Mouse (Mus musculus) heart, postnatal 36 days (tissue): ENCODE measurements around the gene Ell3. TPM values are rescaled to one million over a fixed set of nuclear protein-coding genes. Genes with fewer than 3 reads are reported as not detected.
"Not testable (repeated sequence)": the region's sequence is repeated elsewhere in the genome, so short reads cannot be mapped to it uniquely, and the experiment has no call there.

Experiments used
- DNase-seq, 2 experiments: peaks; one replicate each; pipeline ENCODE4 v3.0.0; 2021 to 2022
- intact Hi-C: fragments of 180-260 bp; cut with DNase I; formaldehyde crosslinking; loops from one replicate; pipeline ENCODE4 v1.15.1; 2025
- total RNA-seq, 2 experiments: library from RNA; stranded (reverse); gene quantifications; 2 replicates each; pipeline ENCODE4 v1.2.3; 2021

The Ell3 gene
- total RNA-seq: not detected

- DNase-seq: no peak
- intact Hi-C loops: no loop called here
Measured at GRCm38 (mm10) chr2:121444178-121444577, at the start of gene Ell3. Gene Ell3 (minus strand): TSS chr2:121444278.

GRCm38 (mm10) chr2:121484403-121484802, 40.3 kb upstream of the Ell3 start:
- DNase-seq, intact Hi-C loops: not testable (repeated sequence)

- intact Hi-C loops: no loop called here
- no peak for DNase-seq
Measured at GRCm38 (mm10) chr2:121483576-121483975, 39.5 kb upstream of the Ell3 start.

- not testable (repeated sequence) for DNase-seq
Measured at GRCm38 (mm10) chr2:121480916-121481315, 36.8 kb upstream of the Ell3 start.

DNA sequence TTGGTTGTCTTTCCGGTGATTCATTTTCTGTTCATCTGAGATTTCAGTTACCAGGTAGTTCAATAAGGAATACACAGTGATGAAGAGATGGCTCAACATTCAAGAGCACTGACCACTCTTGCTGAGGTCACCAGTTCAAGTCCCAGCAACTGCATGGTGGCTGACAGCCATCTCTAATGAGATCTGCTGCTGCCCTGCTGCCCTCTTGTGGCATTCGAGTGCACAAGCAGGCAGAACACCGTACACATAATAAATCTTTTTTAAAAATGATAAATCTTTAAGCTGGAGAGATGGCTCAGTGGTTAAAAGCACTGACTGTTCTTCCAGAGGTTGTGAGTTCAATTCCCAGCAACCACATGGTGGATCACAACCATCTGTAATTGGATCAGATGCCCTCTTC, 36.4 kb upstream of the Ell3 start:
- DNase-seq: peak in 1 of 2 experiments; percentile 9
- intact Hi-C loops: no loop called here

More at GRCm38 (mm10) chr2:121480916-121481315, 36.8 kb upstream of the Ell3 start:
- intact Hi-C loops: not testable (repeated sequence)

DNA sequence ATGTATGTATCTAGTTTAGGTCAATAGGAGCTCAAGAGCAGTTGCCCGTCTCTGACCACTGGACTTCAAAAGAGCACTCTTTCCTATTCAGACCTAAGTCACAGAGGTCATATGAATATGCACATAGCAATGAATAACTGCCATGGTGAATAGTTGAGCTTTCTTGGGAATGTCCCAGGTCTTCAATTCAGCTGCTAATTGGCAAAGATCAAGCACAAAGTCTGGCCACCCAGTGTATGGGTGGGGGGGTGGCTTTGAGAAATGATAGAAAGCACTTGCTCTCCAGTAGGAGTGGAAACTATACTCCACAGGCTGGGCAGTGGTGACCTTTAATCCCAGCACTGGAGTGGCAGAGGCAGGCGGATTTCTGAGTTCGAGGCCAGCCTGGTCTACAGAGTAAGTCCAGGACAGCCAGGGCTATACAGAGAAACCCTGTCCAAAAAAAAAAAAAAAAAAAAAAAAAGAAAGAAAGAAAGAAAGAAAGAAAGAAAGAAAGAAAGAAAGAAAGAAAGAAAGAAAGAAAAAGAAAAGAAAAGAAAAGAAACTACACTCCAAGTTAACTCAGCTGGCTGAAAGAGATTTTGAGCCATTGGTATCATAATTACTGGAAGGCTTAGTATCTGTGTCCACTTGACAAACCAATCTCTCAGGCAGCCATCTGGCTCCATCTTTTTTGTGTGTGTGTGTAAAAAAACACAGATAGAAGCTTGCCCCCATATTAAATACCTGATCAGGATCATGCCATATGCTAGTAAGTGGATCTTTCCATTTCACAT, 33.6 kb upstream of the Ell3 start:
- intact Hi-C loops: no loop called here
- no peak for DNase-seq

GRCm38 (mm10) chr2:121475306-121475705, 31.2 kb upstream of the Ell3 start:
- DNase-seq, intact Hi-C loops: not testable (repeated sequence)

DNA sequence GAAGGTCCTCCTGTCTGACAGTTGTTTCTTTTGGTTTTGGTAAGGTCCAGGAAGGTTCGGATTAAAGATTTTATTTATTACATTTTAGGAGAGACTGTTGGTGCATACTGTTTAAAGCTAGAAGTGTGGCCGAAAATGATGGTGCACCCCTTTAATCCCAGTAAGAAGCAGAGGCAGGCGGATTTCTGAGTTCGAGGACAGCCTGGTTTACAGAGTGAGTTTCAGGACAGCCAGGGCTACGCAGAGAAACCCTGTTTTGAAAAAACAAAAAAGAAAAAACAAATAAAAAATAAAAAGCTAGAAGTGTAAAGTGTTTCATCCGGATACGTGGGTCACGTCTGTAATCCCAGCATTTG, 30.1 kb upstream of the Ell3 start:
- intact Hi-C loops: loop anchor here (5.0 kb wide), 1 partner anchor 33 kb away; the partner anchor contains the start of genes Mfap1a and Wdr76
- DNase-seq: no peak

GRCm38 (mm10) chr2:121473301-121474179, 29.5 kb upstream of the Ell3 start, which contains the start of gene Mfap1b:
Gene Mfap1b (minus strand): TSS chr2:121474067.
- peak; percentile 77 to 78 for DNase-seq
- intact Hi-C loops: loop anchor here (5.0 kb wide), 1 partner anchor 34 kb away; the partner anchor contains the start of genes Mfap1a and Wdr76

DNA sequence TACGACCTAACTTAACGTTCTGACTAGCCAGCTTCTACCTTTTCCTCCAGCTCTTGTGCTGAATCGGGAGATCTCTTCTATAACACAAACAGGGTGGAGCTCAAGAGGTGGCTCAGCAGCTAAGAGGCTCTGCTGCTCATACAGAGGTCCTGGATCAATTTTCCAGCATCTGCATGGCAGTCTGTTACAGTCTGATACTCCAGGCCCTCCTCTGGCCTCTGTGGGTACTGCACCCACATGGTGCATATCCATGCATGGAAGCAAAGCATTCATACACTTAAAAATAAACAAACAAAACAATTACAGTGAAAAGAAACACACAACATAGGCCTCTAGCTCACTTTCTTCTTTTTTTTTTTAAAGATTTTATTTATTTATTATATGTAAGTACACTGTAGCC, 28.7 kb upstream of the Ell3 start:
- not testable (repeated sequence) for DNase-seq
- intact Hi-C loops: loop anchor here (5.0 kb wide), 1 partner anchor 35 kb away; the partner anchor contains the start of genes Mfap1a and Wdr76

DNA sequence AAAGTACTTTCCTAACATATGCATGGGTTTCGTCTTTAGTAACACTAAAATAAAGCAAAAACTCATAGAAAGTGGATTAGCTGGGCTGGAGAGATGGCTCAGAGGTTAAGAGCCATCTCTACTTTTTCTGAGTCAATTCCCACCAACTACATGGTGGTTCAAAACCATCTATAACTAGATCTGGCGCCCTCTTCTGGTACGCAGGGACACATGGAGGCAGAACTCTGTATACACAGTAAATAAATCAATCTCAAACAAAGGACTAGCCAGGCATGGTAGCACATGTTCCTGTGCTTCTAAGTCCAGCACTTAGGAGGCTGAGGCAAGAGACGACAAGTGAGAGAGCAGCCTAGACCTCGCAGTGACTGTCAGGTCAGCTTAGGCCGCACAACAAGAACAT, 24.9 kb upstream of the Ell3 start:
- DNase-seq, intact Hi-C loops: not testable (repeated sequence)

DNA sequence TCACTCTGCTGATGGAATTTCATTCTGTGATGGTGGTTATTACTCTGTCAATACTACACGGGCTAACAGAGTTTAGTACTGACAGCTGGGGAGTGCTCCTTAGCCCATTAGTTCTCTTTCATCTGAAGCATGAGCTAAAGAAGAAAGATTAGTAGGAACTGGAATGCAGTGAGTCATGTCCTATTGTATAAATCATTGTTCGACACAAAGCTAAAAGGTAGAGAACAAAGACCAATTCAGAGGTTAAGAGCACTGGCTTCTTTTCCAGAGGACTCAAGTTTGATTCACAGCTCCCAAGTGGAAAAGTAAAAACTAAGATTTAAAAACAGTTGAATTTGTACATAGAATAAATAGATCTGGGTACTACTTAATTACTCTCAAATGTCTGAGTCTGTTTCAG, 16.0 kb upstream of the Ell3 start:
- no peak for DNase-seq
- intact Hi-C loops: no loop called here

GRCm38 (mm10) chr2:121456692-121457642, 12.9 kb upstream of the Ell3 start, which contains the start of gene Serinc4:
Gene Serinc4 (minus strand): TSS chr2:121456781.
- DNase-seq: peak; percentile 77 to 83
- intact Hi-C loops: no loop called here

- DNase-seq: no peak
- intact Hi-C loops: no loop called here
Measured at GRCm38 (mm10) chr2:121455534-121455933, 11.5 kb upstream of the Ell3 start.

DNA sequence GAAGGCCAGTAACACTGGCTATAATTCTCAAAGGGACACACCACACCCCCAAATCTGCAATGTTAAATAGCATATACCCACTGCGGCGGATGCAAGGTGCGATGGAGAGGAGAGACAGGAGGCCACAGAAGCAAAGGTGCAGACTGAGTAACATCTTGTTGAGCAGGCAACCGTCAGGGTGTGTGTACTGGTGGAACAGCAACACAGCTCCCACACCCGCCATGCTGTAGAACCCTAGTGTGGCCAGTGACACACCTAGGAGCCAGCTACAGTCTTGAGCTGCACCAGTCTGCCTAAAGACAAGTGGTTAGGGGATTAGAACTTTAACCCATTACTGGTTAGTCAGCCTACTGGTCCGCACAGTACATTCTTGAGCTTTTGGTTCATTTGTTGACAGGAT, 9.8 kb upstream of the Ell3 start:
- intact Hi-C loops: no loop called here
- DNase-seq: no peak

DNA sequence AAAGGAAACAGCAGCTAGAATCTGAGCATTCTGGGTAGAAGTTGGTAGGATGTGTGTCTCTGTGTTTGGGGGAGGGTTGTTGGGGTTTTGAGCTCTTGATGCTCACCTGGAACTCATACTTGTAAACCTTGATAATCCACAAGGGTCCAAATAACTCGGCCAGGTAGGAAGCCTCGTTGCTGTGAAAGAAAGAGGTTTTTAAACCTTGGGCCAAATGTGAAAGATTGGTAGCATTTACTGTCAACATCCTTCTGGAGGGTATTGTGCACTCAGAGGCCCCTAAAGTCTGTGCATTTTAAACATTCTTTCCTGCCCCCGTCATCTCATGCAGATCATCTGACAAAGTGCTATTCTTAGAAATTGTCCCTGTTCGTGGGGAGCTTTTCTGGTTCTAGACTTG, 8.9 kb upstream of the Ell3 start, which contains the start of gene Hypk:
Gene Hypk (plus strand): TSS at position 301 of the 400 bp plus-strand sequence.
- no peak for DNase-seq
- intact Hi-C loops: no loop called here

DNA sequence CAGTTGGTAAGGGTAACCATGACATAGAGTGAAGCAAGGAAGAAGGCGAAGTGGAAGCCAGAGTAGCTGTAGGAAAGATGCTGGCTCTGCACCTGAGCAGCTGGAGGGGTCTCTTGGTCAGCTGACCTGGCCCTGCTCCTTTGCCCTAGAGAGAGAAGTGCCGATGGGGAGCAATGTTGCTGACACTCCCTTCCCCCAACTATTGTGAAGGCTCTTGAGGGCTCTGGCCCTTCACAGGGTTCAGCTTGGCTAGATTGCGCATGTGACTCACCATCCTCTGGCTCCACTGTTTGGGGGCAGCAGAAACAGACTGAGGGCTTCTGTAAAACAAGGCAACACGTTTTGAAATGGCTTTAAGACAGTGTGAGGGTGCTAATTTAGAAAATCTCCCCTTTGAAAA, 8.3 kb upstream of the Ell3 start:
- DNase-seq: no peak
- intact Hi-C loops: no loop called here

DNA sequence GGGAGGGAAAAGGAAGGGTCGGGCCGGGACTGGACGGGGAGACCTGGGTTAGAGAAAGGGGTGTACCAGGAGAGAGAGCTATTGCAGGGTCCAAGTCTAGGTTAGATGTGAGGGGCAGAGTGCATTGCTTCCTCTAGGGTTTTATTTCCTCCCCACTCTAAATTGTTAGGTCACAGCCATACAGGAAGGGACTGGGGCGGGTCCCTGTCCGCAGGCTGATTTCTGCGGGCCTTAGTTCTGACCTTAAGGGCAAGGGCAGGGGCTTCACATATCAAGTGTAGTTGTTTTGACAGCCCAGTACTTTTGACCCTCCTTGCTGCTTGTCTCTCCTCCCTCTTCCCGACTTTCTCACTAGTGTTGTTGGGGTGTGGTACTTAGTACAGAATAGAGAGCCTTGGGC, 6.0 kb upstream of the Ell3 start:
- DNase-seq: peak; percentile 20 to 49
- intact Hi-C loops: no loop called here

DNA sequence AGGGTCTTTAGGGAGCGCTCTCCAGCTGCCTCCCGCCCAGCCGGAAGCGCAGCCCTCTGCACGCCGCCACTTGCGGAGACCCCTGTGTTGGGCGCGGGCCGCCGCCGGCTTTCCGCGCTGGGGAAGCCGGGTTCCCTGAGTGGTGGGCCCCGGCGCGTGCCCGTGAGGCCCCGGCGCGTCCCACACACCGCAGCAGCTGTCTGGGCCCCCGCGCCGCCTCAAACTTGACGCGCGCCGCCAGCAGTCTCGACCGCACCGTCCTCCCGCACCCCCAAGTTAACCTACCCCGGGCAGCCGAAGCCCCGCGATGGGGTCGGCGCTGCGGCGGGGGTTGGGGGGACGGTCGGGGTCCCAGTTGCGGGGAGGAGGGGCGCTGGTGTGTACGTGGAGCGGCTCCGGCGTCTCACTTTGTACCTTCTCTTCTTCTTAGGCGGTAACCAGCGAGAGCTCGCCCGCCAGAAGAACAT, 5.5 kb upstream of the Ell3 start:
- intact Hi-C loops: loop anchor here (5.0 kb wide), 1 partner anchor 37 kb away; the partner anchor contains the start of genes Catsper2 and Pdia3

More for the DNA sequence above, 5.5 kb upstream of the Ell3 start:
- peak in 1 of 2 experiments; percentile 45 for DNase-seq
